Mouse (Mus musculus) megakaryocyte, embryonic 14.5 days (primary cell): ENCODE results near the gene Sycn. TPM values are rescaled to one million over a fixed set of nuclear protein-coding genes. Genes with fewer than 3 reads are reported as not detected.
"Not testable (repeated sequence)": the region's sequence is repeated elsewhere in the genome, so short reads cannot be mapped to it uniquely, and the experiment has no call there.

Experiments used
- H3K27me3 ChIP-seq: replicated peaks from 2 replicates; pipeline ENCODE3; 2012; ENCODE audit warnings: inconsistent platforms
- H3K36me3 ChIP-seq: replicated peaks from 2 replicates; pipeline ENCODE3; 2012; ENCODE audit warnings: low read length, inconsistent platforms, mixed read lengths
- H3K4me1 ChIP-seq: 2 replicates; pipeline ENCODE4 v1.6.1; 2012; ENCODE audit warnings: inconsistent platforms
- H3K4me3 ChIP-seq: replicated peaks from 2 replicates; pipeline ENCODE3; 2012; ENCODE audit warnings: moderate library complexity, mild to moderate bottlenecking, inconsistent platforms
- H3K9me3 ChIP-seq: 2 replicates; pipeline ENCODE4 v1.6.1; 2012; ENCODE audit warnings: inconsistent platforms
- FLI1 ChIP-seq: IDR thresholded peaks from 2 replicates; pipeline ENCODE4 v1.6.1; 2012; ENCODE audit warnings: low read length, inconsistent platforms, mixed read lengths
- GATA1 ChIP-seq: IDR thresholded peaks from 3 replicates; pipeline ENCODE4 v1.6.1; 2012; ENCODE audit warnings: mixed read lengths, low read length, inconsistent platforms, borderline replicate concordance
- polyA plus RNA-seq: library from polyadenylated mRNA; stranded (reverse); fragments of >175 nt; gene quantifications from 2 replicates; pipeline ENCODE4 v1.2.3, GENCODE M21; 2012; ENCODE audit warnings: low replicate concordance; ENCODE audit not compliant: insufficient read depth

Gene Sycn
- polyA plus RNA-seq: not detected in 2 replicates

GRCm38 (mm10) chr7:28540526-28540925 lies at the start of gene Sycn:
Gene Sycn, plus strand, starts transcription at chr7:28540885.
- H3K36me3 ChIP-seq: no peaks in the 10 kb centered on the region
- peak within 1 kb of the TSS; percentile 28 for H3K4me3 ChIP-seq
- peaks cover 10% of the 10 kb centered on the region for H3K4me1 ChIP-seq
- H3K9me3 ChIP-seq: peaks cover 18% of the 10 kb centered on the region
- peaks cover 31% of the 10 kb centered on the region for H3K27me3 ChIP-seq
- TF ChIP-seq GATA1 (no peak), FLI1 (no peak)

DNA sequence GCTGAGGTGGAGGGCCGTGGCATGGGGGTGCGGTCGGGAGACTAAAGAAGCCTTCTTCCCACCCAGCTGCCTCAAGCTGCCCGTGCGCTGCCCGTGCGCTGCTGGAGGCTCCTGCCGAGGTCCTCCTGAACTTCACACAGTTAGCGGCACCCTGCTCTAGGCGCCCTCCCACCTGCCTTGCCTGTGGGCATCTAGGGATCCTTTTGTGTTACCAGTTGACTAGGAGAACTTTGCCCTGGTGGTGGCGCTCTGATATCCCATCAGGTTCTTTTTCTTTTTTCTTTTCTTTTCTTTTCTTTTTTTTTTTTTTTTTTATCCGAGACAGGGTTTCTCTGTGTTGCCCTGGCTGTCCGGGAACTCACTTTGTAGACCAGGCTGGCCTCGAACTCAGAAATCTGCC lies 49.8 kb upstream of the Sycn start:
- H3K27me3 ChIP-seq: peaks cover 10% of the 10 kb centered on the region
- peaks cover 6% of the 10 kb centered on the region for H3K9me3 ChIP-seq
- H3K4me3 ChIP-seq: no peak overlapping the region
- peaks cover 31% of the 10 kb centered on the region for H3K4me1 ChIP-seq
- TF ChIP-seq FLI1 (no peak), GATA1 (no peak)
- H3K36me3 ChIP-seq: no peaks in the 10 kb centered on the region

DNA sequence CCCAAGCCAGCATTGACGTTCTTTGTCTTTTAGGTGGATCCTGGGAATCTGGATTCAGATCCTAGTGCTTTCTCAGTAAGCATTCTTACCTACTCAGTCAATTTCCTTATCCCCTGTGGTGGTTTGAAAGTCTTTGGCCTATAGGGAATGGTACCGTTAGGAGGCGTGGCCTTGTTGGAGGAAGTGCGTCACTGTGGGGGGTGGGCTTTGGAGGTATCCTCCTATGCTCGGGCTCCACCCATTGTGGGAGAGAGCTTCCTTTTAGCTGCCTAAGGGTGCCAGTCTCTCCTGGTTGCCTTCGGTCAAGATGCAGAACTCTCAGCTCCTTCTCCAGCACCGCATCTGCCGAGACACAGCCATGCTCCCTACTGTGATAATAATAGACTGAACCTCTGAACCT lies 48.4 kb upstream of the Sycn start:
- Histone ChIP-seq H3K4me3 (no peak overlapping the region), H3K9me3 (peaks cover 10% of the 10 kb centered on the region), H3K27me3 (peaks cover 14% of the 10 kb centered on the region), H3K36me3 (no peaks in the 10 kb centered on the region), H3K4me1 (peaks cover 18% of the 10 kb centered on the region)
- no peak for TF ChIP-seq GATA1
- no peak for TF ChIP-seq FLI1

DNA sequence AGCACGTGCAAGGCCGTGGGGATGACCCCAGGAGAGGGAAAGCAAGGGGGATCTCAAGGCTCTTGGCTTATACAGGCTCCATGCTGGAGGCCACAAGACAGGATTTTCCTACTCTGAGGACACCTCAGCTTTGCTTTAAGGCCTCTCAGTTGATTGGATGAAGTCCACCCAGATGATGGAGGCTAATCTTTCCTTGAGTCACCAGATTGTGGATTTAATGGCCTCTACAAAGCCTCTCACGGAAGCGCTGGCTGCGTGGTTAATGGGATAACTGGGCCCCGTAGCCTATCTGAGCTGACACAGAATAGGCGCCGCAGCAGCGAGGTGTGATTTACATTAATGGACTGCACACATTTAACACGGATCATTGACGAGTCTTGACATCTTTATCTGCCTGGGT lies 45.3 kb upstream of the Sycn start:
- no peak for TF ChIP-seq GATA1
- TF ChIP-seq FLI1: no peak
- Histone ChIP-seq H3K9me3 (peaks cover 12% of the 10 kb centered on the region), H3K4me1 (peaks cover 5% of the 10 kb centered on the region), H3K27me3 (peaks cover 11% of the 10 kb centered on the region), H3K4me3 (no peak overlapping the region), H3K36me3 (no peaks in the 10 kb centered on the region)

DNA sequence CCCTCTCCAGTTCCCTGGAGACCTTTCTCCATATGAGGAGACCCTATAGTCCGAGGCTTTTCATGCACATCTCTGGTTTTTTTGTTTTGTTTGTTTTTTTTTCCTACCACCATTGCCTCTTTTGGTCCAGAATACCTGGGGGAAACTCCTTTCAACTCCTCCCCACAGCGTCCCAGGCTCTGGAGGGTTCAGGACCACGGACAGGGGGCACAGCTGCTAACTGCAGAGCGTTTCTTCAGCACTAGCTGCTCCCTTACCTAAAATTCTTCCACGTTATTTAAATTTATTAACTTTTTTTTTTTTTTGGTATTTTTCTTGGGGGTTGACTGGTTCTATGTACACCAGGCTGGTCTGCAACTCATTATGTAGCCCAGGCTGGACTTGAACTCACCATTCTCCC lies 35.1 kb upstream of the Sycn start:
- no peaks in the 10 kb centered on the region for H3K4me1 ChIP-seq
- H3K36me3 ChIP-seq: no peaks in the 10 kb centered on the region
- H3K9me3 ChIP-seq: peaks cover 5% of the 10 kb centered on the region
- H3K27me3 ChIP-seq: peaks cover 6% of the 10 kb centered on the region
- TF ChIP-seq FLI1: no peak
- no peak for TF ChIP-seq GATA1
- H3K4me3 ChIP-seq: no peak overlapping the region

GRCm38 (mm10) chr7:28509121-28509520 lies 31.6 kb upstream of the Sycn start:
- not testable (repeated sequence) for H3K9me3 ChIP-seq, H3K36me3 ChIP-seq, H3K4me1 ChIP-seq, H3K4me3 ChIP-seq
- H3K27me3 ChIP-seq: peaks cover 13% of the 10 kb centered on the region

GRCm38 (mm10) chr7:28510405-28510974 lies 30.2 kb upstream of the Sycn start, which contains the start of gene Ifnl2:
Gene Ifnl2, minus strand, starts transcription at chr7:28510455.
- not testable (repeated sequence) for H3K36me3 ChIP-seq, H3K4me1 ChIP-seq, H3K9me3 ChIP-seq, H3K4me3 ChIP-seq
- H3K27me3 ChIP-seq: peaks cover 13% of the 10 kb centered on the region

DNA sequence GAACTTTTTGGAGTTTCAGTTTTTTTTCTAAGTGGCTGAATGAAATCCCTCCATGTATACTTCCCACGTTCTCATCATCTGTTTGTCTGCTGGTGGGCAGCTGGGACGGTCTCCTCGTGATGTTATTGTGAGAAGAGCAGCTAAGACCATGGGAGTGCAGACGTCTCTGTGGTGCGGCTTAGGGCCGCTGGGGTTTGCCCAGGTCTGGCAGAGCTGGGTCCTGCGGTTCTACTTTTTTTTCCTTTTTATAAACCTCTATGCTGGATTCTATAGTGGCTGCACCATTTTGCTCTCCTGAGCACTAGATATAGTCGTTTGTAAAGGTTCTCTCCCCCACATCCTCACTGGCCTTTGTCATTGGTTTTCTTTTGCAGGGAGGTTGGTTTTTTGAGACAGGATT lies 29.2 kb upstream of the Sycn start:
- Histone ChIP-seq H3K36me3 (no peaks in the 10 kb centered on the region), H3K27me3 (peaks cover 13% of the 10 kb centered on the region), H3K4me3 (no peak overlapping the region), H3K4me1 (no peaks in the 10 kb centered on the region), H3K9me3 (no peaks in the 10 kb centered on the region)
- TF ChIP-seq GATA1: no peak
- TF ChIP-seq FLI1: no peak

- H3K4me3 ChIP-seq, H3K9me3 ChIP-seq, H3K4me1 ChIP-seq, H3K36me3 ChIP-seq, H3K27me3 ChIP-seq: not testable (repeated sequence)
Measured at GRCm38 (mm10) chr7:28522536-28522935, 18.1 kb upstream of the Sycn start, which contains the start of gene Ifnl3. Gene Ifnl3, plus strand, starts transcription at chr7:28522836.

- Histone ChIP-seq H3K4me3 (peak overlapping the region; percentile 86), H3K27me3 (peaks cover 5% of the 10 kb centered on the region), H3K9me3 (no peaks in the 10 kb centered on the region), H3K36me3 (no peaks in the 10 kb centered on the region), H3K4me1 (peaks cover 19% of the 10 kb centered on the region)
- TF ChIP-seq GATA1 (no peak; the same call in 2 of the 3 replicates), FLI1 (no peak)
Measured at GRCm38 (mm10) chr7:28527922-28528719, 12.6 kb upstream of the Sycn start.

GRCm38 (mm10) chr7:28532005-28532404 lies 8.7 kb upstream of the Sycn start:
- no peaks in the 10 kb centered on the region for H3K9me3 ChIP-seq
- no peaks in the 10 kb centered on the region for H3K36me3 ChIP-seq
- peaks cover 25% of the 10 kb centered on the region for H3K4me1 ChIP-seq
- H3K4me3 ChIP-seq: no peak overlapping the region
- H3K27me3 ChIP-seq: peaks cover 8% of the 10 kb centered on the region
- TF ChIP-seq GATA1 (no peak), FLI1 (no peak)

DNA sequence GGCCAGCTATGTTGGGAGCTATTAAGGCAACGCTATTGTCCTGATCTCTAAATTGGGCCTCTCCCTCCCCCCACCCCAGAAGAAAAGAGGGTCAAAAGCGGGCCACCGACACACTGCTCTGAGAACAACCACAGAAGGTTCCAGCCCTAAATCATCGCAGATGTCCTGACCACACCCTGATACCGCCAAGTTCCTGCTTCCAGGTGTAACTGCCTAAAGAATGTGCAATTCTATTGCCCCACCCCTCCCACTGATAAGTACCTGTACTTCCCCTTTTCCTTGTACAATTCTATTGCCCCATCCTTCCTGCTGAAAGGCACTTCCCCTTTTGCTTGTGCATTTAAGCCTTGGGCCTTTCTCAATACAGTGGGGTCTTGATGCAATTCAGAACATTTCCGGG lies 1.8 kb upstream of the Sycn start:
- not testable (repeated sequence) for H3K4me3 ChIP-seq, H3K36me3 ChIP-seq, H3K4me1 ChIP-seq
- H3K27me3 ChIP-seq: peaks cover 20% of the 10 kb centered on the region
- H3K9me3 ChIP-seq: peaks cover 18% of the 10 kb centered on the region
